ENCODE assay signal across 9 mouse cellular contexts in the genomic region with DNA sequence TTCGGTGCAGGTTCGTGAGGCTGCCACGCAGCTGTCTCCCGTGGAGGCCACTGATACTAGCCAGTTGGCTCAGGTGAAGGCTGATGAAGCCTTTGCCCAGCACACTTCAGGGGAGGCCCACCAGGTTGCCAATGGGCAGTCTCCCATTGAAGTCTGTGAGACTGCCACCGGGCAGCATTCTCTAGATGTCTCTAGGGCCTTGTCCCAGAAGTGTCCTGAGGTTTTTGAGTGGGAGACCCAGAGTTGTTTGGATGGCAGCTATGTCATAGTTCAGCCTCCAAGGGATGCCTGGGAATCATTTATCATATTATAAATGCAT. TPM values are rescaled to one million over a fixed set of nuclear protein-coding genes. Genes with fewer than 3 reads are reported as not detected.
A peak's percentile ranks its signal among the peaks of the same experiment; 100 is the strongest.
DNase-seq lines count a peak whose midpoint lies in the region; ATAC-seq and TF ChIP-seq lines count a peak whose summit lies in the region.
"Had no signal": no experiment of that assay in that cellular context is flagged by ENCODE, and none has a peak within 500 bp of the region (broad histone marks: within the 10 kb centered on the region; RNA-seq: fewer than 3 reads in every experiment).

No protein-coding gene starts in this region.

- intact Hi-C loops in heart, postnatal 14 days (cut with DNase I) = no loop called here

- peak overlapping the region; percentile 55 for H3K4me3 ChIP-seq in heart, embryonic 12.5 days
- H3K4me3 ChIP-seq in ES-E14 (ENCODE audit: insufficient read depth in 1 of 2, low read depth in 1 of 2, low read length in 2 of 2, poor library complexity in 1 of 2, severe bottlenecking in 1 of 2) = peak overlapping the region; percentile 57 to 75; a peak in 3 of 4 replicates
- peak overlapping the region; percentile 36 for H3K4me3 ChIP-seq in hindbrain, embryonic 11.5 days (ENCODE audit: low read depth, low read length)
- H3K4me3 ChIP-seq in liver, postnatal 0 days (ENCODE audit: low read depth, low read length) = peak overlapping the region; percentile 46

- DNase-seq in heart, postnatal 14 days = no peak
- no peak for DNase-seq in ES-E14 (ENCODE audit: low read depth, low spot score)
- no peak for DNase-seq in hindbrain, embryonic 11.5 days (ENCODE audit: low spot score)
- DNase-seq in liver, postnatal 0 days = no peak
- no peak for DNase-seq in spleen, adult 12 weeks (ENCODE audit: low spot score)
- no peak for DNase-seq in cerebellum, adult 9-11 months
- DNase-seq in adrenal gland, postnatal 36 days = no peak

- H3K27me3 ChIP-seq in heart, embryonic 12.5 days (replicated peaks) = peaks cover 50% of the 10 kb centered on the region
- peaks cover 20% of the 10 kb centered on the region for H3K27me3 ChIP-seq in hindbrain, embryonic 11.5 days (ENCODE audit: control insufficient read depth, insufficient read depth, low read length)
- H3K27me3 ChIP-seq in liver, postnatal 0 days (ENCODE audit: insufficient read depth, low read length) = peaks cover 13% of the 10 kb centered on the region

- TF ChIP-seq CTCF in liver, postnatal 0 days (IDR thresholded peaks at IDR 0.05; ENCODE audit: low read depth) = no peak

- 0 out of 2 replicates have a peak, but pooled peaks have one; percentile 11 for ATAC-seq in heart, embryonic 12.5 days (ENCODE audit: insufficient number of reproducible peaks, low FRiP score)
- ATAC-seq in hindbrain, embryonic 11.5 days (ENCODE audit: low FRiP score) = no peak
- no peak; the same call in 1 of the 2 replicates for ATAC-seq in liver, postnatal 0 days
- ATAC-seq: CD4-positive, CD25-positive, alpha-beta regulatory T cell, adult 4 months had no signal

- H3K36me3 ChIP-seq in heart, embryonic 12.5 days = no peaks in the 10 kb centered on the region
- no peaks in the 10 kb centered on the region for H3K36me3 ChIP-seq in ES-E14 (ENCODE audit: control insufficient read depth, insufficient read depth, low read length, poor library complexity, severe bottlenecking)
- no peaks in the 10 kb centered on the region for H3K36me3 ChIP-seq in hindbrain, embryonic 11.5 days (ENCODE audit: control insufficient read depth, insufficient read depth, low read length)
- no peaks in the 10 kb centered on the region for H3K36me3 ChIP-seq in liver, postnatal 0 days (replicated peaks; ENCODE audit: insufficient read depth, low read length)

- H3K27ac ChIP-seq in heart, embryonic 12.5 days (ENCODE audit: poor library complexity, severe bottlenecking) = no peak overlapping the region
- H3K27ac ChIP-seq in ES-E14 (ENCODE audit: insufficient read depth, low read depth, low read length, poor library complexity, severe bottlenecking) = no peak overlapping the region
- H3K27ac ChIP-seq in hindbrain, embryonic 11.5 days (ENCODE audit: low read depth, low read length) = no peak overlapping the region
- H3K27ac ChIP-seq in liver, postnatal 0 days (ENCODE audit: low read depth) = no peak overlapping the region

- H3K4me1 ChIP-seq in heart, embryonic 12.5 days (replicated peaks) = peaks cover 7% of the 10 kb centered on the region
- peaks cover 13 to 19% of the 10 kb centered on the region in 2 experiments for H3K4me1 ChIP-seq in ES-E14 (ENCODE audit: control insufficient read depth in 2 of 2, insufficient read depth in 2 of 2, low read length in 2 of 2, poor library complexity in 1 of 2)
- H3K4me1 ChIP-seq in hindbrain, embryonic 11.5 days (replicated peaks; ENCODE audit: control insufficient read depth, insufficient read depth, low read length) = 0 out of 2 replicates have a peak, but pooled peaks cover 4% of the 10 kb centered on the region
- H3K4me1 ChIP-seq in liver, postnatal 0 days (ENCODE audit: insufficient read depth) = peaks cover 11% of the 10 kb centered on the region

- no peaks in the 10 kb centered on the region for H3K9me3 ChIP-seq in heart, embryonic 12.5 days (replicated peaks)
- no peaks in the 10 kb centered on the region for H3K9me3 ChIP-seq in ES-E14 (ENCODE audit: control insufficient read depth, insufficient read depth, low read depth, low read length)
- H3K9me3 ChIP-seq in hindbrain, embryonic 11.5 days (ENCODE audit: control insufficient read depth, low read length) = no peaks in the 10 kb centered on the region
- H3K9me3 ChIP-seq in liver, postnatal 0 days (ENCODE audit: low read length) = no peaks in the 10 kb centered on the region

- peak overlapping the region; percentile 94 for H3K4me2 ChIP-seq in heart, embryonic 12.5 days
- peak overlapping the region; percentile 92 for H3K4me2 ChIP-seq in hindbrain, embryonic 11.5 days (replicated peaks; ENCODE audit: low read depth, low read length)
- peak overlapping the region; percentile 79 for H3K4me2 ChIP-seq in liver, postnatal 0 days (ENCODE audit: low read depth, low read length)

- 46% methylated on average over 5 of the region's 5 CpGs for WGBS in heart, embryonic 12.5 days
- 45% methylated on average over 5 of the region's 5 CpGs for WGBS in hindbrain, embryonic 11.5 days
- WGBS in liver, postnatal 0 days (ENCODE audit: insufficient replicate concordance) = 49% methylated on average over 5 of the region's 5 CpGs

- in situ Hi-C loops in ES-E14 (cut with MboI; ENCODE audit: low sequenced_read_pairs in 2 of 2, unreplicated experiment in 2 of 2) = no loop called here

- H3K9ac ChIP-seq in heart, embryonic 12.5 days = peak overlapping the region; percentile 71
- peak overlapping the region; percentile 72 for H3K9ac ChIP-seq in ES-E14 (ENCODE audit: insufficient read depth, low read depth, low read length, poor library complexity, severe bottlenecking)
- no peak overlapping the region for H3K9ac ChIP-seq in hindbrain, embryonic 11.5 days (ENCODE audit: low read depth, low read length)
- no peak overlapping the region; the same call in 1 of the 2 replicates for H3K9ac ChIP-seq in liver, postnatal 0 days (replicated peaks)

- TF ChIP-seq EP300 in liver, postnatal 0 days (IDR thresholded peaks at IDR 0.05; ENCODE audit: low read depth) = no peak

TF ChIP-seq in ES-E14, 5 proteins besides CTCF, POLR2A, EP300 and RAD21:
- TF ChIP-seq CHD2 (IDR thresholded peaks at IDR 0.05; ENCODE audit: low read depth, low read length) = no peak
- no peak for TF ChIP-seq ZNF384 (IDR thresholded peaks at IDR 0.05; ENCODE audit: low read depth, low read length)
- TF ChIP-seq MAFK (IDR thresholded peaks at IDR 0.05; ENCODE audit: insufficient read depth, low read depth, low read length) = no peak
- no peak for TF ChIP-seq ZC3H11A (IDR thresholded peaks at IDR 0.05; ENCODE audit: borderline replicate concordance, low read depth, low read length)
- TF ChIP-seq HCFC1 (IDR thresholded peaks at IDR 0.05; ENCODE audit: borderline replicate concordance, insufficient read depth, low read length) = no peak

RNA-seq across cellular contexts. Expression of gene Gm20509, which starts 1.6 kb away (rescaled TPM):
- polyA plus RNA-seq in heart, embryonic 12.5 days (2016; fragmentation: Nextera tagmentation; extraction: Ambion mirVana) = not detected in 2 replicates
- total RNA-seq in heart, postnatal 14 days (2021) = not detected
- not detected in 2 replicates for total RNA-seq in ES-E14 (2012; rRNA removed)
- not detected in 2 replicates for polyA plus RNA-seq in hindbrain, embryonic 11.5 days (2014; fragmentation: Nextera tagmentation; extraction: Ambion mirVana)
- not detected in 2 replicates for polyA plus RNA-seq in liver, postnatal 0 days (2015; fragmentation: Nextera tagmentation; extraction: Ambion mirVana)
- total RNA-seq in adrenal gland, postnatal 36 days (2021) = under 1 TPM in 1 of 2 experiments, not detected in 1; 0.40 TPM
- polyA plus RNA-seq: CD4-positive, CD25-positive, alpha-beta regulatory T cell, adult 4 months had no signal

RNA-seq across cellular contexts. Expression of gene Khdc3, which starts 2.2 kb away (rescaled TPM):
- polyA plus RNA-seq in heart, embryonic 12.5 days (2016; fragmentation: Nextera tagmentation; extraction: Ambion mirVana) = not detected in 2 replicates
- total RNA-seq in heart, postnatal 14 days (2021) = under 1 TPM; 0.17 to 0.22 TPM
- 19.9 and 48.1 TPM in 2 replicates for total RNA-seq in ES-E14 (2012; rRNA removed)
- not detected in 2 replicates for polyA plus RNA-seq in hindbrain, embryonic 11.5 days (2014; fragmentation: Nextera tagmentation; extraction: Ambion mirVana)
- 0.14 TPM in 1 of 2 replicates, not detected in the other for polyA plus RNA-seq in liver, postnatal 0 days (2015; fragmentation: Nextera tagmentation; extraction: Ambion mirVana)
- under 1 TPM; 0.30 to 0.43 TPM for total RNA-seq in adrenal gland, postnatal 36 days (2021)

RNA-seq across cellular contexts. Expression of gene Rsl24d1, which starts 9.4 kb away (rescaled TPM):
- polyA plus RNA-seq in heart, embryonic 12.5 days (2016; fragmentation: Nextera tagmentation; extraction: Ambion mirVana) = 91.4 and 95.0 TPM in 2 replicates
- 10 to 100 TPM; 48.5 to 56.0 TPM for total RNA-seq in heart, postnatal 14 days (2021)
- total RNA-seq in ES-E14 (2012; rRNA removed) = 115 and 147 TPM in 2 replicates
- polyA plus RNA-seq in hindbrain, embryonic 11.5 days (2014; fragmentation: Nextera tagmentation; extraction: Ambion mirVana) = 162 and 167 TPM in 2 replicates
- 39.0 and 41.4 TPM in 2 replicates for polyA plus RNA-seq in liver, postnatal 0 days (2015; fragmentation: Nextera tagmentation; extraction: Ambion mirVana)
- 10 to 100 TPM; 63.9 to 73.6 TPM for total RNA-seq in adrenal gland, postnatal 36 days (2021)

RNA-seq across cellular contexts. Expression of gene Rab27a, which starts 59.2 kb away (rescaled TPM):
- polyA plus RNA-seq in heart, embryonic 12.5 days (2016; fragmentation: Nextera tagmentation; extraction: Ambion mirVana) = 3.8 and 4.0 TPM in 2 replicates
- total RNA-seq in heart, postnatal 14 days (2021) = 1 to 10 TPM; 5.6 to 6.7 TPM
- total RNA-seq in ES-E14 (2012; rRNA removed) = 4.6 and 7.5 TPM in 2 replicates
- 0.73 and 1.1 TPM in 2 replicates for polyA plus RNA-seq in hindbrain, embryonic 11.5 days (2014; fragmentation: Nextera tagmentation; extraction: Ambion mirVana)
- polyA plus RNA-seq in liver, postnatal 0 days (2015; fragmentation: Nextera tagmentation; extraction: Ambion mirVana) = 5.7 and 7.0 TPM in 2 replicates
- total RNA-seq in adrenal gland, postnatal 36 days (2021) = 10 to 100 TPM; 23.2 to 35.5 TPM

Comparison
In these comparisons a context has a peak if more than half of its experiments do, and no peak if none do; other contexts are left out.
1. H3K9ac ChIP-seq: peak in heart, embryonic 12.5 days (single experiment) and ES-E14 (single experiment); none in hindbrain, embryonic 11.5 days (single experiment) and liver, postnatal 0 days (single experiment).
2. RNA of gene Khdc3, which starts 2.2 kb away (total RNA-seq): 19.9 to 48.1 TPM in ES-E14; 0.30 to 0.43 TPM in adrenal gland, postnatal 36 days and 0.17 to 0.22 TPM in heart, postnatal 14 days; every median in the first group is over 10 times any median in the second.
3. Peak in every context shown above with its lines, with median percentiles within 50 percentile points of each other: H3K4me2 ChIP-seq and H3K4me3 ChIP-seq.